Mouse (Mus musculus) ovary, postnatal 14 days (tissue): ENCODE data around the gene Trim11.
A peak's percentile ranks its signal among the peaks of the same experiment; 100 is the strongest.

Experiments used
- DNase-seq: peaks from one replicate; pipeline ENCODE4 v3.0.0; 2022; ENCODE audit warnings: low spot score

Trim11 gene

GRCm38 (mm10) chr11:58955868-58956257 lies 22.0 kb upstream of the Trim11 start:
- DNase-seq, result no peak

- DNase-seq, result no peak
These were observed 20.5 kb upstream of the Trim11 start for GRCm38 (mm10) chr11:58957226-58957914.

GRCm38 (mm10) chr11:58958536-58958935 lies 19.4 kb upstream of the Trim11 start:
- DNase-seq, result no peak

- no peak for DNase-seq
These were observed 18.6 kb upstream of the Trim11 start for GRCm38 (mm10) chr11:58959186-58959825.

GRCm38 (mm10) chr11:58959921-58960465 lies 17.9 kb upstream of the Trim11 start:
- peak; percentile 36 for DNase-seq

GRCm38 (mm10) chr11:58961364-58962177 lies 16.3 kb upstream of the Trim11 start:
- no peak for DNase-seq

GRCm38 (mm10) chr11:58963543-58963942 lies 14.3 kb upstream of the Trim11 start:
- no peak for DNase-seq

- DNase-seq, result no peak
These were observed 13.7 kb upstream of the Trim11 start for GRCm38 (mm10) chr11:58964216-58964615.

GRCm38 (mm10) chr11:58965001-58965760 lies 12.7 kb upstream of the Trim11 start:
- no peak for DNase-seq

- DNase-seq, result no peak
These were observed 10.5 kb upstream of the Trim11 start for GRCm38 (mm10) chr11:58967346-58967745.

GRCm38 (mm10) chr11:58968551-58968950 lies 9.3 kb upstream of the Trim11 start:
- no peak for DNase-seq

GRCm38 (mm10) chr11:58969027-58969426 lies 8.9 kb upstream of the Trim11 start:
- DNase-seq, result no peak

- no peak for DNase-seq
These were observed 8.2 kb upstream of the Trim11 start for GRCm38 (mm10) chr11:58969659-58970058.

- no peak for DNase-seq
These were observed 6.9 kb upstream of the Trim11 start for GRCm38 (mm10) chr11:58970831-58971530.

- no peak for DNase-seq
These were observed 6.1 kb upstream of the Trim11 start for GRCm38 (mm10) chr11:58971796-58972195.

GRCm38 (mm10) chr11:58974414-58974813 lies 3.5 kb upstream of the Trim11 start:
- no peak for DNase-seq

- no peak for DNase-seq
These were observed 743 bp upstream of the Trim11 start for GRCm38 (mm10) chr11:58977150-58977549.

- DNase-seq, result no peak
These were observed 276 bp upstream of the Trim11 start for GRCm38 (mm10) chr11:58977607-58978026.

GRCm38 (mm10) chr11:58978706-58979030 lies 775 bp downstream of the Trim11 start:
- DNase-seq, result no peak

- DNase-seq, result no peak
These were observed 1.3 kb downstream of the Trim11 start for GRCm38 (mm10) chr11:58979183-58979582.

GRCm38 (mm10) chr11:58979661-58980060 lies 1.8 kb downstream of the Trim11 start:
- DNase-seq, result no peak
